Mouse (Mus musculus): ENCODE measurements around the gene Ranbp17. TPM values are rescaled to one million over a fixed set of nuclear protein-coding genes. Genes with fewer than 3 reads are reported as not detected.

Ranbp17 gene
- polyA plus RNA-seq, 1 experiment from 2014 or later: 7.5 TPM

DNA sequence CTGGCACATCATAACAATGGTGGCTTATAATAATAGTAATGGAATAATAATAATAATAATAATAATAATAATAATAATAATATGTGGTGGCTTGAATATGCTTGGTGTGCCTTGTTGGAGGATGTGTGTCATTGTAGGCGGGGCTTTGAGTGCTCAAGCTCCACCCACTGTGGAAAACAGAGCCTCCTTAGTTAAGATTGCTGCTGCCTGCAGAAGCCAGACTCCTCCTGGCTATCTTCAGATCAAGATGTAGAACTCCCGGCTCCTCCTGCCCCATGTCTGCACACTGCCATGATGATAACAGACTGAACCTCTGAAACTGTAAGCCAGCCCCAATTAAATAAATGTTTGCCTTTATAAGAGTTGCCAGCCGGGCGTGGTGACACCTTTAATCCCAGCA is 21.0 kb upstream of the Ranbp17 start:
- Histone ChIP-seq H3K27ac (ENCODE audit: low read depth, low read length) (no peak overlapping the region), H3K4me3 (ENCODE audit: low read depth, low read length) (no peak overlapping the region), H3K4me2 (no peak overlapping the region), H3K27me3 (ENCODE audit: control insufficient read depth, insufficient read depth, low read length) (no peaks in the 10 kb centered on the region), H3K9ac (ENCODE audit: low read depth, low read length) (no peak overlapping the region), H3K4me1 (ENCODE audit: control insufficient read depth, insufficient read depth, low read length) (no peaks in the 10 kb centered on the region), H3K9me3 (replicated peaks; ENCODE audit: control insufficient read depth, low read length) (no peaks in the 10 kb centered on the region), H3K36me3 (ENCODE audit: control insufficient read depth, insufficient read depth, low read length) (no peaks in the 10 kb centered on the region)
- ATAC-seq (replicated peaks; ENCODE audit: insufficient number of reproducible peaks, low FRiP score, low TSS enrichment): no peak; the same call in 1 of the 2 replicates
- WGBS (ENCODE audit: insufficient replicate concordance): 79% methylated on average over 4 of the region's 4 CpGs

DNA sequence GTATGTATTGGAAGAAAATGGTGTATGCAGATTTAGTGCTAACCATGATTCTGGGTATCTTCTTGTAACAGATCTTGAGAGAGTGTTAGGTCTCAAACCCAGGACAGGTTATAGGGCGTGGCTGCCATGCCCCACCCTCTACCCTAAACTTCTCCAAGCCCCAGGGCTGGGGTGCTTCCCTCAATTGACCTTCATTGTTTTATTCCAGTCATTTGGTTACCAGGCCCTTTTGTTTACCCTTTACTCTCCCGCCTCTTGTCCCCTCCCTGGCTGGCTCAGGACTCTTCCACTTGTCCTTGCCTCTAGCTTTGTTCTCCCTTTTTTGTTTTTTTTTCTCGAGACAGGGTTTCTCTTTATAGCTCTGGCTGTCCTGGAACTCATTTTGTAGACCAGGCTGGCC is 20.0 kb upstream of the Ranbp17 start:
- Histone ChIP-seq H3K4me1 (ENCODE audit: control insufficient read depth, insufficient read depth, low read length) (no peaks in the 10 kb centered on the region), H3K9me3 (replicated peaks; ENCODE audit: control insufficient read depth, low read length) (no peaks in the 10 kb centered on the region), H3K36me3 (ENCODE audit: control insufficient read depth, insufficient read depth, low read length) (no peaks in the 10 kb centered on the region), H3K4me3 (ENCODE audit: low read depth, low read length) (no peak overlapping the region), H3K4me2 (no peak overlapping the region), H3K27me3 (ENCODE audit: control insufficient read depth, insufficient read depth, low read length) (no peaks in the 10 kb centered on the region), H3K27ac (ENCODE audit: low read depth, low read length) (no peak overlapping the region), H3K9ac (ENCODE audit: low read depth, low read length) (no peak overlapping the region)
- ATAC-seq (replicated peaks; ENCODE audit: insufficient number of reproducible peaks, low FRiP score, low TSS enrichment): no peak
- 51% methylated on average over 3 of the region's 3 CpGs for WGBS (ENCODE audit: insufficient replicate concordance)

DNA sequence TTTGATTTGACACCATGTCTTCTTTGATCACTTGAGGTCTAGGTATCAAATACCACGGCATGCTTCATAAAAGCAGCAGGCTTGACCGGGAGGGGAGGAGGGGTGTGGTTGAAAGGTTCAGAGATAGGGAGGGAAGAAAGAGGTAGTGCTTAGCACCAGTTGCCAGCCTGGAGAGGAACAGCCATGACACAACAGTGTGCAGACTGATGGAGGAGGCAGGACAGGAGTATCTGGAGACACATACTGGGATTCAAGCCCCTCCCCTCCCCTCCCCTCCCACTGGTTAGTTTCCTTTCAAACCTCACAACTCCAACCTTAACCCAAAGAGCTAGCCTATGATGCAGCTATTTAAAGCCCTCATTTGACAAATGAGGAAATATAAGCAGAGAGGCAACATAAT is 16.0 kb upstream of the Ranbp17 start:
- Histone ChIP-seq H3K9me3 (replicated peaks; ENCODE audit: control insufficient read depth, low read length) (no peaks in the 10 kb centered on the region), H3K27me3 (ENCODE audit: control insufficient read depth, insufficient read depth, low read length) (no peaks in the 10 kb centered on the region), H3K4me2 (no peak overlapping the region), H3K4me1 (ENCODE audit: control insufficient read depth, insufficient read depth, low read length) (no peaks in the 10 kb centered on the region), H3K9ac (ENCODE audit: low read depth, low read length) (no peak overlapping the region), H3K27ac (ENCODE audit: low read depth, low read length) (no peak overlapping the region), H3K4me3 (ENCODE audit: low read depth, low read length) (no peak overlapping the region), H3K36me3 (ENCODE audit: control insufficient read depth, insufficient read depth, low read length) (no peaks in the 10 kb centered on the region)
- WGBS (ENCODE audit: insufficient replicate concordance): 51% methylated on average over 2 of the region's 2 CpGs
- ATAC-seq (replicated peaks; ENCODE audit: insufficient number of reproducible peaks, low FRiP score, low TSS enrichment): no peak

DNA sequence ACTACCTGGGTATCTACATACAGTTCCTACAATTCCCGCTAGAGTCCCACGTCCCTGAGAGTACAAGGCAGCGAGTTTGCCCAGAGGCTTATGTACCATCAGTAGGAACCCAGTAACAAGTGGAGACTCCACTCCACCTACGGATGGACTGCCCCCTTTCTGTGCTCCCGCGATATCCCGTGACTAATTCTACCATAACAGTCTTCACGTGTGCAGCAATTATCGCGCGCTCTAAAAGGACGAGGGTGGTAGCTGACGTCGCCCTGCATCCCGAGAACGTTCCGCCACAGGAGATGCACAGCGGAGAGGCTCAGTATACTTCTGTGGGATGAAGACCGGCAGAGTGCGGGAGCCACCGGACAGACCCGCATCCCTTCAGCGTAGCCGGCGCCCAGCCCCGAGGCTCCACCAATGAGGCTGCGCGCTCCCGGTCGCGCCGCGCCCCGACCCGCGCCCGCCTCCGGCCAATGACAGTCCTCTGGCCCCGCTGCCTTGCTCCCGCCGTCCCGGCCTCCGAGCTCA is 631 bp downstream of the Ranbp17 start:
- Histone ChIP-seq H3K4me1 (ENCODE audit: control insufficient read depth, insufficient read depth, low read length) (no peaks in the 10 kb centered on the region), H3K27me3 (ENCODE audit: control insufficient read depth, insufficient read depth, low read length) (no peaks in the 10 kb centered on the region), H3K9me3 (replicated peaks; ENCODE audit: control insufficient read depth, low read length) (no peaks in the 10 kb centered on the region), H3K9ac (ENCODE audit: low read depth, low read length) (peak overlapping the region; percentile 93), H3K36me3 (ENCODE audit: control insufficient read depth, insufficient read depth, low read length) (no peaks in the 10 kb centered on the region), H3K4me3 (ENCODE audit: low read depth, low read length) (peak overlapping the region; percentile 92), H3K4me2 (peak overlapping the region; percentile 81), H3K27ac (ENCODE audit: low read depth, low read length) (peak overlapping the region; percentile 70)
- WGBS (ENCODE audit: insufficient replicate concordance): under 1% methylated on average over 42 of the region's 43 CpGs
- peak; percentile 91 for ATAC-seq (replicated peaks; ENCODE audit: insufficient number of reproducible peaks, low FRiP score, low TSS enrichment)

DNA sequence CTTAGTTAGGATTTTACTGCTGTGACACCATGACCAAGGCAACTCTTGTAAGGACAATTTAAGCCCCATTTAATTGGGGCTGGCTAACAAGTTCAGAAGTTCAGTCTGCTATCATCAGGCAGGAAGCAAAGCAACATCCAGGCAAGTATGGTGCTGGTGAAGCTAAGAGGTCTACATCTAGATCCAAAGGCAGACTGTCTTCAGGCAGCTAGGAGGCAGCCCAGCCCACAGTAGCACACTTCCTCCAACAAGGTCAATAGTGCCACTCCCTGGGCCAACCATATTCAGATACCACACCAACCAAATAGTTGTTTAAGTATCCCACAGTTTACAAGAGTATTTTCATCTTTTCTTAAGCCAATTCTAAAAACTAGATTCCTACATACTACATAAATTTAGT is 4.1 kb downstream of the Ranbp17 start:
- no peaks in the 10 kb centered on the region for H3K4me1 ChIP-seq (ENCODE audit: control insufficient read depth, insufficient read depth, low read length)
- no peak overlapping the region for H3K4me2 ChIP-seq
- no peak overlapping the region for H3K27ac ChIP-seq (ENCODE audit: low read depth, low read length)
- no peaks in the 10 kb centered on the region for H3K36me3 ChIP-seq (ENCODE audit: control insufficient read depth, insufficient read depth, low read length)
- ATAC-seq (replicated peaks; ENCODE audit: insufficient number of reproducible peaks, low FRiP score, low TSS enrichment): no peak
- no peak overlapping the region for H3K9ac ChIP-seq (ENCODE audit: low read depth, low read length)
- no peaks in the 10 kb centered on the region for H3K9me3 ChIP-seq (replicated peaks; ENCODE audit: control insufficient read depth, low read length)
- no peak overlapping the region for H3K4me3 ChIP-seq (ENCODE audit: low read depth, low read length)
- no peaks in the 10 kb centered on the region for H3K27me3 ChIP-seq (ENCODE audit: control insufficient read depth, insufficient read depth, low read length)

DNA sequence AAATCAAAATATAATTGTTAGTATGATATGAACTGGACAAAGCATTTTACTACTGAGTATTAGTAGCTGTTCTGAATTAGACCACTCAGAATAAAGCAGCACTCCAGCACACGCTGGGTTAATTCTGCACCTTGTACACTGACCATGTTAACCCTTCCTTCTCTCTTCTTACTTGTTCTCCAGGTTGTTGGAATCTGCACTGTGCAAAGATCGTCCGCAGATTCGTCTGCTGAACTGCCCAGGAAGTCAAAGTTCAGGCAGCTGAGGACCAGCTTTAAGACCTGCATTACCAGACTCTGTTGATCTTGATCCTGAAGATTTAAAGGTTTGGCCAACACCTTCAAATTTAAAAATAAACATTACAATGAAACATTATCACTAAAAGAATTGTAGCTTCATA is 27.8 kb downstream of the Ranbp17 start:
- Histone ChIP-seq H3K36me3 (ENCODE audit: control insufficient read depth, insufficient read depth, low read length) (no peaks in the 10 kb centered on the region), H3K4me1 (ENCODE audit: control insufficient read depth, insufficient read depth, low read length) (no peaks in the 10 kb centered on the region), H3K27me3 (ENCODE audit: control insufficient read depth, insufficient read depth, low read length) (no peaks in the 10 kb centered on the region), H3K4me3 (ENCODE audit: low read depth, low read length) (no peak overlapping the region), H3K9ac (ENCODE audit: low read depth, low read length) (no peak overlapping the region), H3K27ac (ENCODE audit: low read depth, low read length) (no peak overlapping the region), H3K4me2 (no peak overlapping the region), H3K9me3 (replicated peaks; ENCODE audit: control insufficient read depth, low read length) (no peaks in the 10 kb centered on the region)
- ATAC-seq (replicated peaks; ENCODE audit: insufficient number of reproducible peaks, low FRiP score, low TSS enrichment): no peak
- WGBS (ENCODE audit: insufficient replicate concordance): 74% methylated on average over 4 of the region's 4 CpGs

DNA sequence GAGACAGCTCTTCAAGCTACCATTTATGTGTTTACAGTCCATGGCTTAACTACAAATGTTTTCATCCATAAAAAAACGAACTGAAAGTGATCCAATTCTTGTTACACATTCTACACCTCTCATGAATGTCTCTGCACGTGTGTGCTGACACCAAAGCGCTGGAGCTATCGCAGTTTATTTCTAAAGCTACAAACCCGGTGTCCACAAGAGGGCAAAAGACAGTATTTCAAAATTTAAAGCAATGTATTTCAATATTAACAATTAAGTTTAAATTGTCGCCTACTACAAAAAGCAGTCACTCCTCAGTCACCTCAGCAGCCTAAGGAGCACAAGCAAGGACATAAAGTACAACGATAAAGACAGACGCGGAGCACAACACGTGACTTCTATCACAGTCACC is 33.1 kb downstream of the Ranbp17 start:
- ATAC-seq (replicated peaks; ENCODE audit: insufficient number of reproducible peaks, low FRiP score, low TSS enrichment): no peak
- Histone ChIP-seq H3K36me3 (ENCODE audit: control insufficient read depth, insufficient read depth, low read length) (no peaks in the 10 kb centered on the region), H3K4me3 (ENCODE audit: low read depth, low read length) (no peak overlapping the region), H3K27me3 (ENCODE audit: control insufficient read depth, insufficient read depth, low read length) (no peaks in the 10 kb centered on the region), H3K9me3 (replicated peaks; ENCODE audit: control insufficient read depth, low read length) (no peaks in the 10 kb centered on the region), H3K4me2 (no peak overlapping the region), H3K4me1 (ENCODE audit: control insufficient read depth, insufficient read depth, low read length) (no peaks in the 10 kb centered on the region), H3K9ac (ENCODE audit: low read depth, low read length) (no peak overlapping the region), H3K27ac (ENCODE audit: low read depth, low read length) (no peak overlapping the region)
- 83% methylated on average over 10 of the region's 10 CpGs for WGBS (ENCODE audit: insufficient replicate concordance)

DNA sequence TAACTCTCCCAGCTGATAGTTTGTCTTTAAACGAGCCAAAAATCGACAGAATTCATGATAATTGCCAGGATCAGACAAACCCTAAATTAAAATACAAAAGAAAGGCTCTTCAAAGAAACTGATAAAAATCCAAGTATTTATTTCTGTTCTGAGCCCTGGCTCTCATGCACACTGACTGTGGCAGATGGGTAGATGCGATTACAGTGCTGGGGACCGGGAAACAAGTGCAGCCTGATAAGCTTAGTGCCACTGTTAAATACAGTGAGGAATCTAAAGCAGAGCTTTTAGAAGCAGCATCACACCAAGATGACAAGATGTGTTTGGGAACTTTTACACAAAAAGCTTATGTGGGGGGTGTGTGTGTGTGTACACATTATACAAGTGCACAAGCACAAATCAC is 34.3 kb downstream of the Ranbp17 start:
- Histone ChIP-seq H3K36me3 (ENCODE audit: control insufficient read depth, insufficient read depth, low read length) (no peaks in the 10 kb centered on the region), H3K27ac (ENCODE audit: low read depth, low read length) (no peak overlapping the region), H3K4me1 (ENCODE audit: control insufficient read depth, insufficient read depth, low read length) (no peaks in the 10 kb centered on the region), H3K4me3 (ENCODE audit: low read depth, low read length) (no peak overlapping the region), H3K4me2 (no peak overlapping the region), H3K9me3 (replicated peaks; ENCODE audit: control insufficient read depth, low read length) (no peaks in the 10 kb centered on the region), H3K27me3 (ENCODE audit: control insufficient read depth, insufficient read depth, low read length) (no peaks in the 10 kb centered on the region), H3K9ac (ENCODE audit: low read depth, low read length) (no peak overlapping the region)
- WGBS (ENCODE audit: insufficient replicate concordance): 65% methylated on average over 4 of the region's 4 CpGs
- ATAC-seq (replicated peaks; ENCODE audit: insufficient number of reproducible peaks, low FRiP score, low TSS enrichment): no peak

DNA sequence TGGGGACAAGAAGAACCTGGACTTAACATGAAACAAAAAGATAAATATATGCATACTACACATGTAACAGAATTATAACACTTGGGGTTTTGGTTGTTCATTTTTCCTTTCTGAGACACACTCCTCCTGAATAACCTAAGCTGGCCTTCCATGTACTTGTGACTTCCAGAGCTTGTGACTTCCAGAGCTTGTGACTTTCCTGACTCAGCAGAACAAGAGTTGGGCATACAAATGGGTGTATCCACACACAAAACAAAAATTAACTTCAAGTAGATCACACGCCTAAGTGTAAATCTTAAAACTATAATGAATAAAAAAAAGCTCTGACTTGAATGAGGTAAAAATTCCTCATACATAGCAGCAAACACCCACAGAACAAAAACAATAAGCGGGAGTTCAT is 36.9 kb downstream of the Ranbp17 start:
- Histone ChIP-seq H3K4me2 (no peak overlapping the region), H3K9ac (ENCODE audit: low read depth, low read length) (no peak overlapping the region), H3K4me1 (ENCODE audit: control insufficient read depth, insufficient read depth, low read length) (no peaks in the 10 kb centered on the region), H3K27me3 (ENCODE audit: control insufficient read depth, insufficient read depth, low read length) (no peaks in the 10 kb centered on the region), H3K36me3 (ENCODE audit: control insufficient read depth, insufficient read depth, low read length) (no peaks in the 10 kb centered on the region), H3K27ac (ENCODE audit: low read depth, low read length) (no peak overlapping the region), H3K4me3 (ENCODE audit: low read depth, low read length) (no peak overlapping the region), H3K9me3 (replicated peaks; ENCODE audit: control insufficient read depth, low read length) (no peaks in the 10 kb centered on the region)
- 89% methylated on average over 2 of the region's 2 CpGs for WGBS (ENCODE audit: insufficient replicate concordance)
- ATAC-seq (replicated peaks; ENCODE audit: insufficient number of reproducible peaks, low FRiP score, low TSS enrichment): no peak
